Mouse (Mus musculus) left cerebral cortex, postnatal 4 days (tissue): ENCODE results near the gene Hist1h2bm. TPM values are rescaled to one million over a fixed set of nuclear protein-coding genes. Genes with fewer than 3 reads are reported as not detected.
"Not testable (repeated sequence)": the region's sequence is repeated elsewhere in the genome, so short reads cannot be mapped to it uniquely, and the experiment has no call there.

Experiments used
- DNase-seq: peaks from one replicate; pipeline ENCODE4 v3.0.0-alpha.2; 2022
- intact Hi-C: fragments of 180-260 bp; cut with DNase I; formaldehyde crosslinking; loops from one replicate; pipeline ENCODE4 v1.15.1; 2025
- total RNA-seq, 2 experiments: library from RNA; stranded (reverse); gene quantifications; 2 replicates each; pipeline ENCODE4 v1.2.3; 2021

Hist1h2bm gene
- total RNA-seq, 2 experiments from 2014 or later, result 34.8 to 37.4 TPM

- DNase-seq, result no peak
- intact Hi-C loops, result no loop called here
Measured at GRCm38 (mm10) chr13:21722993-21723836, 1.4 kb downstream of the Hist1h2bm start.

DNA sequence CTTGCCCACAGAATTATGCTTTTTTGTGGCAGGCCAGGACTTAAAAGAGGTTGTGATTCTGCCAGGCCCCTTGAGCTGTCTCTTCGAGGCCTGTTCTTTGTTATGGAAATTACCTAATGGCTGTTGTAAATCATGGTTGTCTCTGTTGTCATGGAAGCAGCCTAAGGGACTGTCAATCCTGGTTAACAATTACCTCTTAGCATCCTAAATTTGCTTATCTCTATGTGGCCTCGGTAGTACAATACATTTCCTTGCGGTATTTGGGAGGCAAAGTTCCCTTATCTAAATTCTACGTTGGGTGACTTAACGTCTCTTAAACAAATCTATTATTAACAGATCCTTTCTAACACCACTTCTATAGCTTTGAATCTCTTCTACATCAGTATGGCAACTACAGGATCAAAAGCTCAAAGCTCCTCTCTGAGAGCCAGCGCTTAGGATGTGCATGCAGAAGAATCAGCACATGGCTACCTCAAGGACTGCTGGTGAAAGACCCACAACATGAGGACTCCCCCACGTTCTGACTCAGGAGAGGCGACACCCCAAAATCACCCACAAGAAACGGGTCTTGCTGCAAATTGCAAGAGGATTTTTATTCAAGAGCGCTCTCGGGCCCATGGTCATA lies 6.2 kb downstream of the Hist1h2bm start:
- no peak for DNase-seq
- intact Hi-C loops, result no loop called here

DNA sequence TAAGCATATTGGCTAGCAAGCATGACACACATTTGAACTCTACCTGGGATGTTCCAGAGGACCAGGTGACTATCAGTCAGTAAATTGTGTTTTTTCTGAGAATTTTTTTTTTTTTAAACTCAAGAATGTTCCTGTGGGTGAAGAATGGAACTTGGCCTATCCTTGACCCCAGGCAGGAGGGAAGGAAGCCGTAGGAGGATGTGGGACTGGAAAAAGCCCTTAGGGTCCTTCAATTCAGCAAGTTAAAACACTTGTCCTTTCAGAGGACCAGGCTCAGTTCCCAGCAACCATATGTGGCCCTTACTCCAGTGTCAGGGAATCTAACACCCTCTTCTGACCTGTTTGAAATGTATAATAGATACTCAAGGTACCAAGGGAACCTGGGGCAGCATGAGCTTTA lies 7.7 kb downstream of the Hist1h2bm start:
- no peak for DNase-seq
- intact Hi-C loops, result no loop called here

DNA sequence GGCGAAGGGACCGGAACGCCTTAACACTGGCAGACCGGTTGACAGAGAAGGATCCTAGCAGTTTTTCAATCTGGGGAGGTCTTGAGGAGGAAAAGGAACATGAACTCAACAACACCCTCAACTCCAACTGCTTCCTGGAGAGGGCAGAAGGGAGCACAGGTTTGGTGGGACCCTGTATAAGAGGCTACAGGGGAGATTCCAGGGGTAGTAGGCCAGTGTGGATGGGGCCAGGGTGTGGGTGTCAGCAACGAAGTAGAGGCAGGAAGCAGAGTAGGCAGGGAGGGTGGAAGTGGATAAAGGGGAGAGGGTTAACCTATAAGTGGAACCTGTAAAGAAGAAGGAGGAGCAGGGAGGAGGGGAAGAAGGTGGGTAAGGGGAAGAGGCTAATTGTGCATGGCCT lies 11.6 kb downstream of the Hist1h2bm start:
- no peak for DNase-seq
- intact Hi-C loops, result loop anchor here (10.0 kb wide), 1 partner anchor 301 kb away; the partner anchor contains the start of genes Hist1h2ah and Hist1h2bk

GRCm38 (mm10) chr13:21734010-21734905 lies 12.4 kb downstream of the Hist1h2bm start:
- peak; percentile 79 for DNase-seq
- intact Hi-C loops, result loop anchor here (10.0 kb wide), 1 partner anchor 301 kb away; the partner anchor contains the start of genes Hist1h2ah and Hist1h2bk

GRCm38 (mm10) chr13:21734906-21735767 lies 13.3 kb downstream of the Hist1h2bm start, which contains the start of gene Hist1h4j:
Gene Hist1h4j (plus strand): TSS chr13:21735064.
- intact Hi-C loops, result loop anchor here (10.0 kb wide), 1 partner anchor 300 kb away; the partner anchor contains the start of genes Hist1h2ah and Hist1h2bk
- DNase-seq, result peak; percentile 90

GRCm38 (mm10) chr13:21745006-21745405 lies 23.2 kb downstream of the Hist1h2bm start:
- no peak for DNase-seq
- intact Hi-C loops, result no loop called here

GRCm38 (mm10) chr13:21749387-21750158 lies 27.7 kb downstream of the Hist1h2bm start:
- no peak for DNase-seq
- intact Hi-C loops, result no loop called here

GRCm38 (mm10) chr13:21750159-21751017 lies 28.5 kb downstream of the Hist1h2bm start, which contains the start of gene Hist1h4k:
Gene Hist1h4k (minus strand): TSS chr13:21750505.
- intact Hi-C loops, result not testable (repeated sequence)
- peak; percentile 97 for DNase-seq

GRCm38 (mm10) chr13:21751417-21751816 lies 29.6 kb downstream of the Hist1h2bm start:
- intact Hi-C loops, result no loop called here
- DNase-seq, result no peak

- no peak for DNase-seq
- intact Hi-C loops, result no loop called here
Measured at GRCm38 (mm10) chr13:21751827-21752226, 30.0 kb downstream of the Hist1h2bm start.

DNA sequence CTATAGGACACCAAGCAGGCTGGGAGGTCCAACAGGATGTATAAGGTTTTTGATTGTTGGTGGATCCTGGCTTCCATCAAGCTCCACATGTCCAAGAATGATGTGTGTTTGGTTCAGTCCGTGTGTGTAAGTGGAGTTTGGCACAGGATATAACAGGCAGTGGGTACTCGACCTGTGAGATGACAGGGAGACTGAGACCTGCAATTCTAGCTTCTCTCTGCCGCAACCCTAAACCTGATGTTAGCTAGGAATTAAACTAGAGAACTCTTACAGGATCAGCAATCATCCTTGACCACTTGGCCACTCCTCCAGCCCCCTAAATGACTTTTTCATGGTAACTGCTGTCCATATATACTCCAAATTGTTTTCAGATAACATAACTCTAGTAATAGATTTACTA lies 30.5 kb downstream of the Hist1h2bm start:
- intact Hi-C loops, result no loop called here

GRCm38 (mm10) chr13:21753051-21753523 lies 31.2 kb downstream of the Hist1h2bm start:
- DNase-seq, result no peak
- intact Hi-C loops, result no loop called here

More for the DNA sequence above, 30.5 kb downstream of the Hist1h2bm start:
- DNase-seq, result no peak

DNA sequence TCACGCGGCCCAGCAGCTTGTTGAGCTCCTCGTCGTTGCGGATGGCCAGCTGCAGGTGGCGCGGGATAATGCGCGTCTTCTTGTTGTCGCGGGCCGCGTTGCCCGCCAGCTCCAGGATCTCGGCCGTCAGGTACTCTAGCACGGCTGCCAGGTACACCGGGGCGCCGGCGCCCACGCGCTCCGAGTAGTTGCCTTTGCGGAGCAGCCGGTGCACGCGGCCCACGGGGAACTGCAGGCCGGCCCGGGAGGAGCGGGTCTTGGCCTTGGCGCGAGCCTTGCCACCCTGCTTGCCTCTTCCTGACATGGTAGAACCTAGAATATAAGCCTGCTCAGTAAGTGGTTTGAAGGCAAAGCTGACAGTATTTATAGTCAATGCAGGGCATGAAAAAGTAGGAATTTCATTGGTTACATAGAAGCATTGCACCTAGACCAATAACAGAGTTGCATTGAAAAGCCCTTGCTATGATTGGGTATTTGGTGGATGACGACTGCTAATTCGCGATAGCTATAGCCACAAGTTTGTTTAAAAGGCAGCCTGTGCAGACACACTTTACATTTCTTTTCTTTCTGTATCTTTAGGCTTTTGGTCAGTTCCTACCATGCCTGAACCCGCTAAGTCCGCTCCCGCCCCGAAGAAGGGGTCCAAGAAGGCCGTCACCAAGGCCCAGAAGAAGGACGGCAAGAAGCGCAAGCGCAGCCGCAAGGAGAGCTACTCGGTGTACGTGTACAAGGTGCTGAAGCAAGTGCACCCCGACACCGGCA lies 31.9 kb downstream of the Hist1h2bm start, which contains the start of the genes Hist1h2ak and Hist1h2bn:
TSS of gene Hist1h2ak (minus strand) at position 304 of the 762 bp plus-strand sequence.
TSS of gene Hist1h2bn (plus strand) at position 600 of the 762 bp plus-strand sequence.
- peak; percentile 45 for DNase-seq
- intact Hi-C loops, result not testable (repeated sequence)

- intact Hi-C loops, result not testable (repeated sequence)
- DNase-seq, result peak; percentile 29
Measured at GRCm38 (mm10) chr13:21754294-21755001, 32.6 kb downstream of the Hist1h2bm start.

DNA sequence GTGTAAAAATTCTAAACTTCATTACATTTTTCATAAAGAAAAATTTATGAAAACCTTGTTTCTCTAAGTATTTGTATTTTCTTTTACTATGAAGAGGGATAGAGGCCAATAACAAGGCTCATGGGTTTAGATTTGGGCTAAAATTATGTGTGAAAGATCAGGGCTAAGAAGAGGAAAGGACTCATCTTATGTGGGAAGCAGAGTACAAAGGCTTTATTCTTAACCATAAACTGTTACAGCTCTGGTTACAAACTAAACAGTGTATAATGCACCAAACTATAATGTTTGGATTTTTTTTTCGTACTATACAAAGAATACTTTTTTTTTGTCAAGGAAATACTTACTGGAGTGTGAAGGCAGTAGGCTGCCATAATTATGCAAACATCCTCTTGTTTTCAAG lies 33.9 kb downstream of the Hist1h2bm start:
- intact Hi-C loops, result no loop called here
- no peak for DNase-seq
